Mouse (Mus musculus) megakaryocyte, embryonic 14.5 days (primary cell): ENCODE results near the gene Twistnb.

Source experiments
- FLI1 ChIP-seq: IDR thresholded peaks from 2 replicates; pipeline ENCODE4 v1.6.1; 2012; ENCODE audit warnings: low read length, inconsistent platforms, mixed read lengths
- GATA1 ChIP-seq: IDR thresholded peaks from 3 replicates; pipeline ENCODE4 v1.6.1; 2012; ENCODE audit warnings: mixed read lengths, low read length, inconsistent platforms, borderline replicate concordance

GRCm38 (mm10) chr12:33424329-33424728 is 5.1 kb upstream of the Twistnb start:
- TF ChIP-seq GATA1 (no peak), FLI1 (no peak)
